Mouse (Mus musculus) brain, embryonic 18.5 days (tissue): Measurements from ENCODE around the gene Commd2.

Experiments used
- DNase-seq: peaks from one replicate; pipeline ENCODE4 v3.0.0-alpha.2; 2012; ENCODE audit warnings: low read depth, low spot score

The Commd2 gene

GRCm38 (mm10) chr3:57651231-57651864 lies at the start of gene Commd2:
Gene Commd2 (minus strand): TSS chr3:57651715.
- DNase-seq = peak; percentile 67

- DNase-seq = no peak
Measured at GRCm38 (mm10) chr3:57696779-57697178, 45.3 kb upstream of the Commd2 start.

GRCm38 (mm10) chr3:57696249-57696648 lies 44.7 kb upstream of the Commd2 start:
- DNase-seq = no peak

- DNase-seq = no peak
Measured at GRCm38 (mm10) chr3:57692719-57693118, 41.2 kb upstream of the Commd2 start, which contains the start of gene Ankub1. Gene Ankub1 (minus strand): TSS chr3:57692799.

GRCm38 (mm10) chr3:57691772-57692171 lies 40.3 kb upstream of the Commd2 start:
- DNase-seq = no peak

- no peak for DNase-seq
Measured at GRCm38 (mm10) chr3:57677786-57678185, 26.3 kb upstream of the Commd2 start.

GRCm38 (mm10) chr3:57674075-57674474 lies 22.6 kb upstream of the Commd2 start:
- DNase-seq = no peak

GRCm38 (mm10) chr3:57673586-57673985 lies 22.1 kb upstream of the Commd2 start:
- no peak for DNase-seq

- peak; percentile 77 for DNase-seq
Measured at GRCm38 (mm10) chr3:57667054-57667723, 15.7 kb upstream of the Commd2 start.

GRCm38 (mm10) chr3:57665880-57666279 lies 14.4 kb upstream of the Commd2 start:
- no peak for DNase-seq

- DNase-seq = no peak
Measured at GRCm38 (mm10) chr3:57664682-57665081, 13.2 kb upstream of the Commd2 start.

GRCm38 (mm10) chr3:57663731-57664130 lies 12.2 kb upstream of the Commd2 start:
- DNase-seq = peak; percentile 14

GRCm38 (mm10) chr3:57658608-57659007 lies 7.1 kb upstream of the Commd2 start:
- DNase-seq = no peak

GRCm38 (mm10) chr3:57653646-57654045 lies 2.1 kb upstream of the Commd2 start:
- DNase-seq = no peak

- DNase-seq = no peak
Measured at GRCm38 (mm10) chr3:57652485-57652884, 970 bp upstream of the Commd2 start.

GRCm38 (mm10) chr3:57651865-57652259 lies 347 bp upstream of the Commd2 start:
- DNase-seq = no peak

GRCm38 (mm10) chr3:57643191-57643590 lies 8.3 kb downstream of the Commd2 start:
- DNase-seq = no peak

GRCm38 (mm10) chr3:57637596-57637995 lies 13.9 kb downstream of the Commd2 start:
- DNase-seq = no peak

- DNase-seq = no peak
Measured at GRCm38 (mm10) chr3:57634763-57635487, 16.6 kb downstream of the Commd2 start.

GRCm38 (mm10) chr3:57626954-57627513 lies 24.5 kb downstream of the Commd2 start:
- DNase-seq = no peak

GRCm38 (mm10) chr3:57625275-57625997 lies 26.1 kb downstream of the Commd2 start:
- DNase-seq = peak; percentile 73

GRCm38 (mm10) chr3:57619718-57620117 lies 31.8 kb downstream of the Commd2 start:
- DNase-seq = no peak
